Mouse (Mus musculus) liver, postnatal 0 days (tissue): ENCODE measurements around the gene Trib3.

Source experiments
- CTCF ChIP-seq: sonication (generic); IDR thresholded peaks from 2 replicates; pipeline ENCODE4 v1.5.1; 2016; ENCODE audit warnings: antibody characterized with exemption, low read depth
- EP300 ChIP-seq: IDR thresholded peaks from 2 replicates; pipeline ENCODE4 v1.6.1; 2016; ENCODE audit warnings: antibody characterized with exemption, low read depth, mild to moderate bottlenecking

GRCm38 (mm10) chr2:152392786-152393185, 49.0 kb upstream of the Trib3 start:
- TF ChIP-seq CTCF (peak; percentile 89), EP300 (no peak)
